Mouse (Mus musculus) liver, embryonic 11.5 days (tissue): ENCODE measurements around the gene Rrp9. TPM values are rescaled to one million over a fixed set of nuclear protein-coding genes. Genes with fewer than 3 reads are reported as not detected.

Experiments
- ATAC-seq: fragments of 200-750 bp; cut with Nextera tagmentation; replicated peaks from 2 replicates; pipeline ENCODE4 v1.8.0; 2017; ENCODE audit warnings: moderate number of reproducible peaks, mild to moderate bottlenecking, moderate TSS enrichment, moderate library complexity; ENCODE audit not compliant: low FRiP score
- DNase-seq: peaks from one replicate; pipeline ENCODE4 v3.0.0-alpha.2; 2017; ENCODE audit warnings: low spot score
- H3K27ac ChIP-seq: fragments of 300-500 bp; sonication (generic); 2 replicates; pipeline ENCODE4 v1.5.1; 2014; ENCODE audit warnings: mild to moderate bottlenecking, low read depth, low read length, control low read depth
- H3K27me3 ChIP-seq: fragments of 300-500 bp; sonication (generic); replicated peaks from 2 replicates; pipeline ENCODE4 v1.6.1; 2014; ENCODE audit warnings: low read length, mixed read lengths; ENCODE audit not compliant: control insufficient read depth, insufficient read depth
- H3K36me3 ChIP-seq: fragments of 300-500 bp; sonication (generic); 2 replicates; pipeline ENCODE4 v1.6.1; 2014; ENCODE audit warnings: mild to moderate bottlenecking, low read length, moderate library complexity, mixed read lengths; ENCODE audit not compliant: control insufficient read depth, insufficient read depth
- H3K4me1 ChIP-seq: fragments of 300-500 bp; sonication (generic); replicated peaks from 2 replicates; pipeline ENCODE4 v1.6.1; 2014; ENCODE audit warnings: low read length, mixed read lengths; ENCODE audit not compliant: control insufficient read depth, insufficient read depth
- H3K4me2 ChIP-seq: fragments of 300-500 bp; sonication (generic); 2 replicates; pipeline ENCODE4 v1.6.1; 2014; ENCODE audit warnings: mild to moderate bottlenecking, control low read depth, moderate library complexity
- H3K4me3 ChIP-seq: fragments of 300-500 bp; sonication (generic); 2 replicates; pipeline ENCODE4 v1.5.1; 2014; ENCODE audit warnings: low read depth, low read length, control low read depth
- H3K9ac ChIP-seq: fragments of 300-500 bp; sonication (generic); 2 replicates; pipeline ENCODE4 v1.6.1; 2014; ENCODE audit warnings: low read depth, low read length, control low read depth
- H3K9me3 ChIP-seq: fragments of 300-500 bp; sonication (generic); 2 replicates; pipeline ENCODE4 v1.6.1; 2016; ENCODE audit warnings: low read length, inconsistent platforms, mixed read lengths; ENCODE audit not compliant: control insufficient read depth
- WGBS: fragments of 180-500 bp; shearing (Covaris S2); extraction: QIAGEN DNeasy Blood & Tissue Kit; methylation state at CpG from one replicate; pipeline ENCODE4 v1.1.7; 2014; 5-methylcytosine and 5-hydroxymethylcytosine counted together
- polyA plus RNA-seq: library from polyadenylated mRNA; unstranded; fragments of >200 nt; fragmentation: Nextera tagmentation; extraction: Ambion mirVana; gene quantifications from 2 replicates; pipeline ENCODE4 v1.2.1, GENCODE M21; 2014

Rrp9 gene
- polyA plus RNA-seq, 1 experiment from 2014 or later: 92.8 TPM

GRCm38 (mm10) chr9:106453271-106454070 lies 22.3 kb upstream of the Rrp9 start, which contains the start of gene Pcbp4:
Gene Pcbp4 (plus strand): TSS chr9:106453291.
- Histone ChIP-seq H3K27me3 (no peaks in the 10 kb centered on the region), H3K4me3 (peak within 1 kb of the TSS; percentile 75), H3K4me1 (peaks cover 59% of the 10 kb centered on the region), H3K36me3 (no peaks in the 10 kb centered on the region), H3K27ac (peak within 1 kb of the TSS; percentile 83), H3K9ac (peak within 1 kb of the TSS; percentile 73), H3K4me2 (peak within 1 kb of the TSS; percentile 91), H3K9me3 (no peaks in the 10 kb centered on the region)
- 2% methylated on average over 55 of the region's 74 CpGs for WGBS
- DNase-seq (peak; percentile 81), ATAC-seq (peak; percentile 70)

DNA sequence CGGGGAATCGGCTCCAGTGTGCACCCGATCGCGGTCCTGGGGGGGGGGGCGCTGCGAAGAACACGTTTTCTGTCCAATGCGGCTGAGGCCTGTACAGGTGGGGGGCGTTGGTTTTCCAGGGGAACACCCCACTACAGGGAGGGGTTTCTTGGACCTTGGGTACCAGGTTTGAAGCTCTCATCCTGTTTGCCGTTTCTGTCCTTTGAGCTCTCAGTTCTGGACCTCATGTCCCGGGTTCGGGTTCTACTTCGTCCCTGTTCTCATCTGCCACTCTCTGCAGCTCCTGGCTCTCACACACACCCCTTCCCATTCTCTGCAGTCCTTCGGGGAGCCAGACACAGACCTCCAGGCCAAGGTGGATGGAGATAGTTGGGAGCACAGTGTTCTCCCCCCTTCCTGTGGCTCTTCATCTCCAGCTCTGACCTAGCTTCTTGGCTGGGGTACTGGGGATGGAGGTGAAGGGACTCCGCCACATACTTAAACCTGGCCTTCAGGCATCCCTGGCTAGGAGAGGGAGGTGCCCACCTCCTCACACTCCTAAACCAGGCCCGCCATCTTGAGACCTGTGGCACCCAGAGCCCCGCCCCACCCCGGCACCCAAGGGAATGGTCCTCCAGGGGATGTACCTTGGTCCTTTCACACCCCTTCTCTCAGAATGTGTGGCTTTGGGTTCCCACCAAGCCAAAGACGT lies 21.5 kb upstream of the Rrp9 start:
- Histone ChIP-seq H3K9ac (peak overlapping the region; percentile 73), H3K36me3 (no peaks in the 10 kb centered on the region), H3K9me3 (no peaks in the 10 kb centered on the region), H3K27ac (peak overlapping the region; percentile 52), H3K4me2 (peak overlapping the region; percentile 91), H3K27me3 (no peaks in the 10 kb centered on the region), H3K4me1 (peaks cover 53% of the 10 kb centered on the region), H3K4me3 (peak overlapping the region; percentile 75)
- WGBS: 6% methylated on average over 15 of the region's 20 CpGs
- DNase-seq: no peak
- peak; percentile 11 for ATAC-seq

- peak overlapping the region; percentile 73 for H3K9ac ChIP-seq
- DNase-seq: no peak
- peak; percentile 10; the same call in 1 of the 2 replicates for ATAC-seq
These were observed 20.7 kb upstream of the Rrp9 start for GRCm38 (mm10) chr9:106454888-106455681.

DNA sequence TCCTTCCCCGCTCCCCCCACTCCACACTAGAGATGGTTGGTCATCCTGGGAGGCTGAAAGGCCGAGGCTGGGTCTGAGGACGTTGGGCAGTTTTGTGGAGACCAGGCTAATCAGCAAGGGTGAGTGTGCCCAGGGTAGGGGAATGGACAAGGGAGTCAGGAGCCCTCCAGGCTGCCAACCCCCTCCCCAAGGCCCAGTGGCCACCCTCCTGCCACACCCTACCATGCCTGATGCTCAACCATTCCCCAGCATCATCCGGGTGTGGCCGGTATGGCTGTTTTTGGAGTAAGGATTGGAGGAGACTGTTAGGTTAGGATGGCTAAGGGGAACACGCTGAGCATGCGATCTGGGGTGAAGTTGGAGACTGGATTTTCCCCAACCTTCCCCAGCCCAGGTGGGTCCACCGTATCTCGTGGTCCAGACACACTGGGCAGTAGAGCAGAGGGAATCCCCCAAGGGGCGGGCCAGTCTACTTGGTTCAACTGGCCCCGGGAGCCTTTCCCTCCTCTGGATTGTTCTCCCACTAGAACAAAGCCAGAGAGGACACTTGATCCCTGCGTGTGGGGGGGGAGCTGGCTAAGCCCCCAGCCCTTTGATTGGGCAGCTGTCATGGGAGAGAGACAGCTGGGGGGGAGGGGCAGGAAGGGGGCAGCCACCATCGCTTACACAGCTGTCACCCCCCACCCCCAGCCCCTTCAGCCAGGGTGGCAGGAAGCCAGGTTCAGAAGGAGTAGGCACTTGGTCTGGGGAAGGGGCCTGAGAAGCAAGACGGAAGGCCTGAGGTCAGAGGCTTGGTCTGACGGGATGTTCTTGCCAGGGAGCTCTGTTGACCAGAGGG lies 19.2 kb upstream of the Rrp9 start:
- 56% methylated on average over 14 of the region's 15 CpGs for WGBS
- Histone ChIP-seq H3K4me1 (peaks cover 38% of the 10 kb centered on the region), H3K9me3 (no peaks in the 10 kb centered on the region), H3K27ac (peak overlapping the region; percentile 19; the same call in 1 of the 2 replicates), H3K36me3 (peaks cover 7% of the 10 kb centered on the region), H3K4me3 (peak overlapping the region; percentile 75), H3K27me3 (no peaks in the 10 kb centered on the region), H3K9ac (no peak overlapping the region), H3K4me2 (peak overlapping the region; percentile 91)
- DNase-seq (no peak), ATAC-seq (no peak)

More at GRCm38 (mm10) chr9:106454888-106455681, 20.7 kb upstream of the Rrp9 start:
- Histone ChIP-seq H3K36me3 (peaks cover 2% of the 10 kb centered on the region; the same call in 1 of the 2 replicates), H3K4me1 (peaks cover 49% of the 10 kb centered on the region), H3K27ac (peak overlapping the region; percentile 52), H3K4me3 (peak overlapping the region; percentile 75), H3K9me3 (no peaks in the 10 kb centered on the region), H3K4me2 (peak overlapping the region; percentile 91), H3K27me3 (no peaks in the 10 kb centered on the region)
- 12% methylated on average over 17 of the region's 17 CpGs for WGBS

DNA sequence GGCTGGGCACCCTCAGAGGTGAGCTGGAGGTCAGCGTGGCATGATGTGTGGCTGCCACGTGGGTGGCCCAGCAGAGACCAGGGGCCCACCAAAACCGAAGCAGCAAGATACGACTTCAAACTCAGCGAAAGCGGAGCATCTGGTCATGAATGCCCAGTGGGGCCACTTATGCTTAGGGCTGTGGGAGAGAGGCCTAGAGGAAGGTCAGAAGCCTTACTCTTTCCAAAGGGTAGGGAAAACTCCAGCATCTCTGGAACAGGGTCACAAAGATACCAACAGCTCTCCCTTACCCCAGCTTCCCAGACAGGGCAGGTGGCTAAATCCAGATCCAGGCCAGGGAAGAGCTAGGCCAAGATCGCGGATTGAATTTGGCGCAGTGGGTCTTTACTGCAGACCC lies 18.6 kb upstream of the Rrp9 start:
- peaks cover 12% of the 10 kb centered on the region for H3K36me3 ChIP-seq
- 0 out of 2 replicates have a peak overlapping the region, but pooled peaks have one; percentile 8 for H3K27ac ChIP-seq
- ATAC-seq: no peak
- no peak overlapping the region for H3K4me3 ChIP-seq
- no peaks in the 10 kb centered on the region for H3K27me3 ChIP-seq
- H3K9me3 ChIP-seq: no peaks in the 10 kb centered on the region
- no peak overlapping the region for H3K9ac ChIP-seq
- no peak for DNase-seq
- H3K4me1 ChIP-seq: peaks cover 38% of the 10 kb centered on the region
- H3K4me2 ChIP-seq: peak overlapping the region; percentile 91
- 72% methylated on average over 9 of the region's 9 CpGs for WGBS

- Histone ChIP-seq H3K4me2 (no peak overlapping the region), H3K27me3 (no peaks in the 10 kb centered on the region; the same call in 1 of the 2 replicates), H3K9me3 (no peaks in the 10 kb centered on the region), H3K4me1 (peaks cover 33% of the 10 kb centered on the region), H3K9ac (no peak overlapping the region), H3K4me3 (no peak overlapping the region), H3K27ac (no peak overlapping the region), H3K36me3 (peaks cover 13% of the 10 kb centered on the region)
- WGBS: 77% methylated on average over 5 of the region's 5 CpGs
- ATAC-seq (no peak), DNase-seq (no peak)
These were observed 17.8 kb upstream of the Rrp9 start for GRCm38 (mm10) chr9:106457920-106458319.

- Histone ChIP-seq H3K27me3 (peaks cover 16% of the 10 kb centered on the region), H3K4me2 (no peak overlapping the region), H3K4me3 (no peak overlapping the region), H3K27ac (no peak overlapping the region), H3K9me3 (no peaks in the 10 kb centered on the region), H3K36me3 (peaks cover 15% of the 10 kb centered on the region), H3K9ac (no peak overlapping the region), H3K4me1 (peaks cover 29% of the 10 kb centered on the region)
- DNase-seq (no peak), ATAC-seq (no peak)
- 78% methylated on average over 15 of the region's 15 CpGs for WGBS
These were observed 15.8 kb upstream of the Rrp9 start for GRCm38 (mm10) chr9:106459946-106460345.
